Mouse (Mus musculus) liver, embryonic 15.5 days (tissue): ENCODE measurements around the gene Ndufa10. TPM values are rescaled to one million over a fixed set of nuclear protein-coding genes. Genes with fewer than 3 reads are reported as not detected.

Experiments
- ATAC-seq: fragments of 200-750 bp; cut with Nextera tagmentation; 2 replicates; pipeline ENCODE4 v1.8.0; 2017; ENCODE audit warnings: moderate number of reproducible peaks, mild to moderate bottlenecking, moderate library complexity; ENCODE audit not compliant: insufficient read depth
- H3K27ac ChIP-seq: fragments of 300-500 bp; sonication (generic); replicated peaks from 2 replicates; pipeline ENCODE4 v1.5.1; 2015; ENCODE audit warnings: mild to moderate bottlenecking, inconsistent platforms
- H3K27me3 ChIP-seq: fragments of 300-500 bp; sonication (generic); 2 replicates; pipeline ENCODE4 v1.6.1; 2015; ENCODE audit warnings: mild to moderate bottlenecking, inconsistent platforms
- H3K36me3 ChIP-seq: fragments of 300-500 bp; sonication (generic); replicated peaks from 2 replicates; pipeline ENCODE4 v1.6.1; 2015; ENCODE audit warnings: moderate library complexity, mild to moderate bottlenecking, inconsistent platforms
- H3K4me1 ChIP-seq: fragments of 300-500 bp; sonication (generic); replicated peaks from 2 replicates; pipeline ENCODE4 v1.6.1; 2015; ENCODE audit warnings: inconsistent platforms
- H3K4me2 ChIP-seq: fragments of 300-500 bp; sonication (generic); 2 replicates; pipeline ENCODE4 v1.6.1; 2015; ENCODE audit warnings: moderate library complexity, mild to moderate bottlenecking, inconsistent platforms
- H3K4me3 ChIP-seq: fragments of 300-500 bp; sonication (generic); replicated peaks from 2 replicates; pipeline ENCODE4 v1.5.1; 2015; ENCODE audit warnings: mild to moderate bottlenecking, inconsistent platforms
- H3K9ac ChIP-seq: fragments of 300-500 bp; sonication (generic); 2 replicates; pipeline ENCODE4 v1.6.1; 2015; ENCODE audit warnings: moderate library complexity, mild to moderate bottlenecking, inconsistent platforms
- H3K9me3 ChIP-seq: fragments of 300-500 bp; sonication (generic); replicated peaks from 2 replicates; pipeline ENCODE4 v1.6.1; 2016; ENCODE audit warnings: inconsistent platforms
- WGBS: fragments of 180-500 bp; shearing (Covaris S2); methylation state at CpG from one replicate; pipeline ENCODE4 v1.1.7; 2015; ENCODE audit warnings: mixed read lengths; ENCODE audit not compliant: insufficient replicate concordance; 5-methylcytosine and 5-hydroxymethylcytosine counted together
- polyA plus RNA-seq: library from polyadenylated mRNA; unstranded; fragments of >200 nt; fragmentation: Nextera tagmentation; extraction: Ambion mirVana; gene quantifications from 2 replicates; pipeline ENCODE4 v1.2.1, GENCODE M21; 2015

Ndufa10 gene
- polyA plus RNA-seq, 1 experiment from 2014 or later: 145 TPM

- no peaks in the 10 kb centered on the region for H3K4me1 ChIP-seq
- H3K4me3 ChIP-seq: no peak overlapping the region
- no peak overlapping the region for H3K27ac ChIP-seq
- H3K9me3 ChIP-seq: no peaks in the 10 kb centered on the region
- no peaks in the 10 kb centered on the region for H3K27me3 ChIP-seq
- H3K4me2 ChIP-seq: no peak overlapping the region
- peaks cover 84% of the 10 kb centered on the region for H3K36me3 ChIP-seq
- H3K9ac ChIP-seq: no peak overlapping the region
- no peak for ATAC-seq
Measured at GRCm38 (mm10) chr1:92457758-92458157, 15.9 kb downstream of the Ndufa10 start.

- H3K36me3 ChIP-seq: peaks cover 85% of the 10 kb centered on the region
- 57% methylated on average over 8 of the region's 8 CpGs for WGBS
- ATAC-seq: no peak
Measured at GRCm38 (mm10) chr1:92453751-92454445, 19.8 kb downstream of the Ndufa10 start.

GRCm38 (mm10) chr1:92448293-92448692 lies 25.4 kb downstream of the Ndufa10 start:
- H3K9ac ChIP-seq: no peak overlapping the region
- peaks cover 75% of the 10 kb centered on the region for H3K36me3 ChIP-seq
- WGBS: 63% methylated on average over 3 of the region's 3 CpGs
- H3K9me3 ChIP-seq: no peaks in the 10 kb centered on the region
- no peaks in the 10 kb centered on the region for H3K4me1 ChIP-seq
- no peak overlapping the region for H3K4me3 ChIP-seq
- no peak overlapping the region for H3K4me2 ChIP-seq
- no peak overlapping the region for H3K27ac ChIP-seq
- no peaks in the 10 kb centered on the region for H3K27me3 ChIP-seq
- no peak for ATAC-seq

More at GRCm38 (mm10) chr1:92453751-92454445, 19.8 kb downstream of the Ndufa10 start:
- Histone ChIP-seq H3K27ac (no peak overlapping the region), H3K4me3 (no peak overlapping the region), H3K27me3 (no peaks in the 10 kb centered on the region), H3K4me1 (no peaks in the 10 kb centered on the region), H3K9me3 (no peaks in the 10 kb centered on the region), H3K4me2 (no peak overlapping the region), H3K9ac (no peak overlapping the region)

GRCm38 (mm10) chr1:92441453-92442063 lies 32.1 kb downstream of the Ndufa10 start:
- Histone ChIP-seq H3K27me3 (no peaks in the 10 kb centered on the region), H3K36me3 (peaks cover 44% of the 10 kb centered on the region), H3K27ac (no peak overlapping the region), H3K9ac (no peak overlapping the region), H3K4me2 (no peak overlapping the region), H3K4me3 (no peak overlapping the region), H3K9me3 (no peaks in the 10 kb centered on the region), H3K4me1 (peaks cover 24% of the 10 kb centered on the region)
- WGBS: 26% methylated on average over 6 of the region's 6 CpGs
- peak; percentile 84 for ATAC-seq

GRCm38 (mm10) chr1:92440066-92440750 lies 33.5 kb downstream of the Ndufa10 start:
- WGBS: 72% methylated on average over 9 of the region's 9 CpGs
- peaks cover 24% of the 10 kb centered on the region for H3K4me1 ChIP-seq
- peaks cover 37% of the 10 kb centered on the region for H3K36me3 ChIP-seq
- no peak overlapping the region for H3K9ac ChIP-seq
- H3K4me2 ChIP-seq: no peak overlapping the region
- no peak overlapping the region for H3K4me3 ChIP-seq
- no peak overlapping the region for H3K27ac ChIP-seq
- H3K9me3 ChIP-seq: no peaks in the 10 kb centered on the region
- no peaks in the 10 kb centered on the region for H3K27me3 ChIP-seq
- no peak for ATAC-seq

GRCm38 (mm10) chr1:92437678-92438271 lies 35.9 kb downstream of the Ndufa10 start:
- Histone ChIP-seq H3K9me3 (no peaks in the 10 kb centered on the region), H3K4me1 (peaks cover 24% of the 10 kb centered on the region), H3K4me3 (no peak overlapping the region), H3K27me3 (no peaks in the 10 kb centered on the region), H3K27ac (no peak overlapping the region), H3K4me2 (no peak overlapping the region), H3K36me3 (peaks cover 26% of the 10 kb centered on the region), H3K9ac (no peak overlapping the region)
- WGBS: 48% methylated on average over 9 of the region's 9 CpGs
- ATAC-seq: no peak

- H3K27me3 ChIP-seq: no peaks in the 10 kb centered on the region
- WGBS: 63% methylated on average over 4 of the region's 4 CpGs
- no peak overlapping the region for H3K9ac ChIP-seq
- H3K4me2 ChIP-seq: no peak overlapping the region
- no peaks in the 10 kb centered on the region for H3K9me3 ChIP-seq
- H3K27ac ChIP-seq: no peak overlapping the region
- peaks cover 16% of the 10 kb centered on the region for H3K4me1 ChIP-seq
- no peak overlapping the region for H3K4me3 ChIP-seq
- H3K36me3 ChIP-seq: peaks cover 24% of the 10 kb centered on the region
- no peak for ATAC-seq
Measured at GRCm38 (mm10) chr1:92436831-92437321, 36.8 kb downstream of the Ndufa10 start.

GRCm38 (mm10) chr1:92434986-92435385 lies 38.7 kb downstream of the Ndufa10 start:
- no peak for ATAC-seq
- H3K9me3 ChIP-seq: no peaks in the 10 kb centered on the region
- no peak overlapping the region for H3K27ac ChIP-seq
- 65% methylated on average over 1 of the region's 1 CpGs for WGBS
- H3K4me2 ChIP-seq: no peak overlapping the region
- H3K9ac ChIP-seq: no peak overlapping the region
- H3K27me3 ChIP-seq: no peaks in the 10 kb centered on the region
- no peak overlapping the region for H3K4me3 ChIP-seq
- H3K36me3 ChIP-seq: peaks cover 15% of the 10 kb centered on the region
- peaks cover 10% of the 10 kb centered on the region; the same call in 1 of the 2 replicates for H3K4me1 ChIP-seq

GRCm38 (mm10) chr1:92432791-92433190 lies 40.9 kb downstream of the Ndufa10 start:
- Histone ChIP-seq H3K9me3 (no peaks in the 10 kb centered on the region), H3K4me1 (no peaks in the 10 kb centered on the region), H3K9ac (no peak overlapping the region), H3K4me2 (no peak overlapping the region), H3K4me3 (no peak overlapping the region), H3K36me3 (no peaks in the 10 kb centered on the region), H3K27me3 (no peaks in the 10 kb centered on the region), H3K27ac (no peak overlapping the region)
- no peak for ATAC-seq
- WGBS: 63% methylated on average over 9 of the region's 9 CpGs

GRCm38 (mm10) chr1:92432098-92432497 lies 41.6 kb downstream of the Ndufa10 start:
- no peak overlapping the region for H3K27ac ChIP-seq
- H3K4me1 ChIP-seq: no peaks in the 10 kb centered on the region
- H3K36me3 ChIP-seq: no peaks in the 10 kb centered on the region
- H3K27me3 ChIP-seq: no peaks in the 10 kb centered on the region
- H3K9ac ChIP-seq: no peak overlapping the region
- 59% methylated on average over 4 of the region's 4 CpGs for WGBS
- no peak overlapping the region for H3K4me3 ChIP-seq
- H3K9me3 ChIP-seq: no peaks in the 10 kb centered on the region
- no peak for ATAC-seq
- no peak overlapping the region for H3K4me2 ChIP-seq

GRCm38 (mm10) chr1:92431420-92431819 lies 42.2 kb downstream of the Ndufa10 start:
- no peak for ATAC-seq
- H3K9ac ChIP-seq: no peak overlapping the region
- H3K4me1 ChIP-seq: no peaks in the 10 kb centered on the region
- no peaks in the 10 kb centered on the region for H3K36me3 ChIP-seq
- no peak overlapping the region for H3K4me2 ChIP-seq
- no peaks in the 10 kb centered on the region for H3K27me3 ChIP-seq
- 56% methylated on average over 3 of the region's 3 CpGs for WGBS
- H3K9me3 ChIP-seq: no peaks in the 10 kb centered on the region
- no peak overlapping the region for H3K27ac ChIP-seq
- H3K4me3 ChIP-seq: no peak overlapping the region
